ENCODE assay signal across 8 mouse cellular contexts in the genomic region with DNA sequence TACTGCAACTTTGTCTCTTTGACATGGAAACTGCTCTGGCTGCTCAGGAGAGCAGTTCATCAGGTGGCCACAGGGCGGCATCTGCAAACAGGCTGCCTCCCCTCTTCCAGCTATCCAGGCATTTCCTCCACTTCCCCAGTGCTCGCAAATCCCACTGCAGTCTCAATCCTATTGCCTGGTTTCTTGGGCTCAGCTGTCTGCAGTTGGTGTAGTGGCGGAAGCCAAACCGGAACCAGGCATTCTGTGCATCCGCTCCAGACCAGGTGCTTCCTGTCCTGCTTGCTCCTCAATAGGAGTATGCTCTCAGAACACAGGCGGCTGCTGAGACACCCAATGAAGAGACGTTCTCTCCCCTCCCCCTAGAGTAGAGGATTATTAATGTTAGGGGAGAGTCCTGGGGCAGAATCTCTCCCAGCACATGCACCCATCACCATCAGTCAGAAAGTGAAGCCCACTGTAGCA. TPM values are rescaled to one million over a fixed set of nuclear protein-coding genes. Genes with fewer than 3 reads are reported as not detected.
DNase-seq lines count a peak whose midpoint lies in the region; ATAC-seq lines count a peak whose summit lies in the region.

No protein-coding gene starts in this region.

- H3K27me3 ChIP-seq in neural tube, embryonic 11.5 days (ENCODE audit: control insufficient read depth, insufficient read depth, low read length), result peaks cover 41% of the 10 kb centered on the region
- H3K27me3 ChIP-seq in limb, embryonic 13.5 days, result peaks cover 37% of the 10 kb centered on the region
- peaks cover 37% of the 10 kb centered on the region for H3K27me3 ChIP-seq in midbrain, embryonic 15.5 days (replicated peaks)

- H3K27ac ChIP-seq in neural tube, embryonic 11.5 days (ENCODE audit: low read depth, low read length), result no peak overlapping the region
- H3K27ac ChIP-seq in limb, embryonic 13.5 days, result peak overlapping the region; percentile 53; the same call in 1 of the 2 replicates
- 0 out of 2 replicates have a peak overlapping the region, but pooled peaks have one; percentile 13 for H3K27ac ChIP-seq in midbrain, embryonic 15.5 days

- 65% methylated on average over 7 of the region's 7 CpGs for WGBS in neural tube, embryonic 11.5 days
- WGBS in limb, embryonic 13.5 days, result 41% methylated on average over 7 of the region's 7 CpGs
- WGBS in midbrain, embryonic 15.5 days, result 50% methylated on average over 7 of the region's 7 CpGs

- H3K9ac ChIP-seq in neural tube, embryonic 11.5 days (ENCODE audit: low read length), result no peak overlapping the region
- H3K9ac ChIP-seq in limb, embryonic 13.5 days, result no peak overlapping the region
- H3K9ac ChIP-seq in midbrain, embryonic 15.5 days, result no peak overlapping the region

- no peak overlapping the region for H3K4me3 ChIP-seq in neural tube, embryonic 11.5 days (ENCODE audit: low read depth, low read length)
- H3K4me3 ChIP-seq in limb, embryonic 13.5 days, result no peak overlapping the region
- no peak overlapping the region for H3K4me3 ChIP-seq in midbrain, embryonic 15.5 days

- no peak for ATAC-seq in neural tube, embryonic 11.5 days (ENCODE audit: insufficient read depth, low FRiP score, low TSS enrichment)
- peak; percentile 38 for ATAC-seq in inflammation-experienced regulatory T-cells, adult 6 months
- ATAC-seq in limb, embryonic 13.5 days (ENCODE audit: low FRiP score, low read depth), result 0 out of 2 replicates have a peak, but pooled peaks have one; percentile 11
- peak; percentile 31; the same call in 1 of the 2 replicates for ATAC-seq in midbrain, embryonic 15.5 days (replicated peaks)

- peaks cover 11% of the 10 kb centered on the region; the same call in 1 of the 2 replicates for H3K36me3 ChIP-seq in neural tube, embryonic 11.5 days (ENCODE audit: control insufficient read depth, insufficient read depth, low read length)
- H3K36me3 ChIP-seq in limb, embryonic 13.5 days, result peaks cover 53% of the 10 kb centered on the region
- peaks cover 24% of the 10 kb centered on the region; the same call in 1 of the 2 replicates for H3K36me3 ChIP-seq in midbrain, embryonic 15.5 days (replicated peaks)

- H3K9me3 ChIP-seq in neural tube, embryonic 11.5 days (ENCODE audit: control insufficient read depth, low read length), result no peaks in the 10 kb centered on the region
- no peaks in the 10 kb centered on the region for H3K9me3 ChIP-seq in limb, embryonic 13.5 days
- no peaks in the 10 kb centered on the region for H3K9me3 ChIP-seq in midbrain, embryonic 15.5 days

- no peak overlapping the region for H3K4me2 ChIP-seq in neural tube, embryonic 11.5 days (ENCODE audit: low read depth)
- H3K4me2 ChIP-seq in limb, embryonic 13.5 days (replicated peaks), result no peak overlapping the region
- no peak overlapping the region for H3K4me2 ChIP-seq in midbrain, embryonic 15.5 days

- no peaks in the 10 kb centered on the region for H3K4me1 ChIP-seq in neural tube, embryonic 11.5 days (ENCODE audit: control insufficient read depth, insufficient read depth, low read length)
- H3K4me1 ChIP-seq in limb, embryonic 13.5 days, result peaks cover 34% of the 10 kb centered on the region
- H3K4me1 ChIP-seq in midbrain, embryonic 15.5 days, result peaks cover 13% of the 10 kb centered on the region; the same call in 1 of the 2 replicates

- DNase-seq in neural tube, embryonic 11.5 days (ENCODE audit: low spot score), result peak; percentile 57
- no peak for DNase-seq in neural tube, embryonic 10.5 days (ENCODE audit: extremely low spot score, low spot score)
- DNase-seq in cerebellum, postnatal 36 days, result peak; percentile 64 to 68
- DNase-seq in gastrocnemius, postnatal 10 days, result peak; percentile 54
- DNase-seq in thymus, postnatal 14 days, result peak; percentile 76

RNA-seq across cellular contexts. Expression of gene Lyl1, which starts 1.4 kb away (rescaled TPM):
- polyA plus RNA-seq in neural tube, embryonic 11.5 days (2014; fragmentation: Nextera tagmentation; extraction: Ambion mirVana), result 4.6 and 5.3 TPM in 2 replicates
- 1 to 10 TPM; 3.3 to 5.4 TPM for total RNA-seq in gastrocnemius, postnatal 10 days (2021)
- polyA plus RNA-seq in inflammation-experienced regulatory T-cells, adult 6 months (2017; shearing (Covaris generic)), result 1 to 10 TPM in 2 of 3 experiments, under 1 TPM in 1; 0.20 to 2.7 (median 1.3) TPM
- 4.1 and 4.9 TPM in 2 replicates for polyA plus RNA-seq in limb, embryonic 13.5 days (2015; fragmentation: Nextera tagmentation; extraction: Ambion mirVana)
- 3.4 and 4.2 TPM in 2 replicates for polyA plus RNA-seq in midbrain, embryonic 15.5 days (2015; fragmentation: Nextera tagmentation; extraction: Ambion mirVana)

RNA-seq across cellular contexts. Expression of gene Nacc1, which starts 12.2 kb away (rescaled TPM):
- polyA plus RNA-seq in neural tube, embryonic 11.5 days (2014; fragmentation: Nextera tagmentation; extraction: Ambion mirVana), result 26.2 and 27.0 TPM in 2 replicates
- 10 to 100 TPM; 38.2 to 39.1 TPM for total RNA-seq in gastrocnemius, postnatal 10 days (2021)
- polyA plus RNA-seq in inflammation-experienced regulatory T-cells, adult 6 months (2017; shearing (Covaris generic)), result 1 to 10 TPM; 9.2 to 9.5 (median 9.4) TPM
- polyA plus RNA-seq in limb, embryonic 13.5 days (2015; fragmentation: Nextera tagmentation; extraction: Ambion mirVana), result 15.0 and 15.2 TPM in 2 replicates
- polyA plus RNA-seq in midbrain, embryonic 15.5 days (2015; fragmentation: Nextera tagmentation; extraction: Ambion mirVana), result 16.3 and 17.2 TPM in 2 replicates

RNA-seq across cellular contexts. Expression of gene Trmt1, which starts 13.8 kb away (rescaled TPM):
- 60.4 and 60.6 TPM in 2 replicates for polyA plus RNA-seq in neural tube, embryonic 11.5 days (2014; fragmentation: Nextera tagmentation; extraction: Ambion mirVana)
- 10 to 100 TPM; 33.7 to 43.9 TPM for total RNA-seq in gastrocnemius, postnatal 10 days (2021)
- 10 to 100 TPM; 28.0 to 61.1 (median 55.5) TPM for polyA plus RNA-seq in inflammation-experienced regulatory T-cells, adult 6 months (2017; shearing (Covaris generic))
- polyA plus RNA-seq in limb, embryonic 13.5 days (2015; fragmentation: Nextera tagmentation; extraction: Ambion mirVana), result 70.8 and 72.7 TPM in 2 replicates
- polyA plus RNA-seq in midbrain, embryonic 15.5 days (2015; fragmentation: Nextera tagmentation; extraction: Ambion mirVana), result 63.3 and 66.7 TPM in 2 replicates

RNA-seq across cellular contexts. Expression of gene G430095P16Rik, which starts 22.9 kb away (rescaled TPM):
- 0.84 and 1.8 TPM in 2 replicates for polyA plus RNA-seq in neural tube, embryonic 11.5 days (2014; fragmentation: Nextera tagmentation; extraction: Ambion mirVana)
- total RNA-seq in gastrocnemius, postnatal 10 days (2021), result 1 to 10 TPM; 2.2 to 2.8 TPM
- polyA plus RNA-seq in inflammation-experienced regulatory T-cells, adult 6 months (2017; shearing (Covaris generic)), result 10 to 100 TPM; 11.7 to 25.0 (median 21.7) TPM
- polyA plus RNA-seq in limb, embryonic 13.5 days (2015; fragmentation: Nextera tagmentation; extraction: Ambion mirVana), result 7.1 and 9.8 TPM in 2 replicates
- 0.97 and 1.8 TPM in 2 replicates for polyA plus RNA-seq in midbrain, embryonic 15.5 days (2015; fragmentation: Nextera tagmentation; extraction: Ambion mirVana)

RNA-seq across cellular contexts. Expression of gene Ier2, which starts 37.2 kb away (rescaled TPM):
- 71.6 and 79.4 TPM in 2 replicates for polyA plus RNA-seq in neural tube, embryonic 11.5 days (2014; fragmentation: Nextera tagmentation; extraction: Ambion mirVana)
- 10 to 100 TPM; 10.9 to 17.6 TPM for total RNA-seq in gastrocnemius, postnatal 10 days (2021)
- polyA plus RNA-seq in inflammation-experienced regulatory T-cells, adult 6 months (2017; shearing (Covaris generic)), result 10 to 100 TPM; 42.4 to 46.3 (median 45.8) TPM
- 71.9 and 73.0 TPM in 2 replicates for polyA plus RNA-seq in limb, embryonic 13.5 days (2015; fragmentation: Nextera tagmentation; extraction: Ambion mirVana)
- polyA plus RNA-seq in midbrain, embryonic 15.5 days (2015; fragmentation: Nextera tagmentation; extraction: Ambion mirVana), result 16.9 and 17.8 TPM in 2 replicates
